Mouse (Mus musculus): ENCODE data around the gene Hmgcl. TPM values are rescaled to one million over a fixed set of nuclear protein-coding genes. Genes with fewer than 3 reads are reported as not detected.
A peak's percentile ranks its signal among the peaks of the same experiment; 100 is the strongest.

Gene Hmgcl
- polyA plus RNA-seq, 1 experiment: 27.9 TPM

DNA sequence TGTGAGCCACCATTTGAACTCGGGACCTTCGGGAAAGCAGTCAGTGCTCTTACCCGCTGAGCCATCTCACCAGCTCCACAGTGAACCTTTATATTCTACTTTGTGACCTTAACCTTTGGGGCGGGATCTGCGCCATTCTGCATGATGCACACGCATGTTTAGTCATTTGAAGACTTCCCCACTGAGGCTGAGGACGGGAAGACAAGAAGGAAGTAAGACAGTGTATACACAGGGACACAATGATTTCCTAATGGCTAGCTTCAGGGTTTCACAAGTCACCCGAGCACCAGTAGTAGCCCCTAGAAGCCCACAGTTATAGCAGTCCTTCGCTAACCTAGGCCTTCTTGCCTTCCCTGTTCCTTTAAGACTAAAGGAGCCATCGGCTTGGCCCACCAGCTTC is 542 bp upstream of the Hmgcl start:
- peaks cover 2% of the 10 kb centered on the region; the same call in 1 of the 2 replicates for H3K36me3 ChIP-seq (ENCODE audit: control insufficient read depth, insufficient read depth, low read length)
- no peak for DNase-seq (ENCODE audit: low read depth in 1 of 2, low spot score in 2 of 2)
- H3K4me3 ChIP-seq (ENCODE audit: extremely low read depth, insufficient read depth, insufficient read length): no peak overlapping the region; the same call in 1 of the 2 replicates
- H3K27me3 ChIP-seq (ENCODE audit: control insufficient read depth, insufficient read depth, low read length): no peaks in the 10 kb centered on the region
- 0 out of 2 replicates have a peak overlapping the region, but pooled peaks have one; percentile 9 for H3K27ac ChIP-seq (ENCODE audit: insufficient read depth, low read length)
- H3K4me1 ChIP-seq (ENCODE audit: control insufficient read depth, insufficient read depth, insufficient read length): no peaks in the 10 kb centered on the region; the same call in 1 of the 2 replicates
- TF ChIP-seq CTCF (IDR thresholded peaks at IDR 0.05; ENCODE audit: extremely low read depth, insufficient read depth, insufficient read length, insufficient replicate concordance) (no peak), POLR2A (IDR thresholded peaks at IDR 0.05; ENCODE audit: low read depth, low read length) (no peak)
- WGBS: 72% methylated on average over 10 of the region's 10 CpGs

DNA sequence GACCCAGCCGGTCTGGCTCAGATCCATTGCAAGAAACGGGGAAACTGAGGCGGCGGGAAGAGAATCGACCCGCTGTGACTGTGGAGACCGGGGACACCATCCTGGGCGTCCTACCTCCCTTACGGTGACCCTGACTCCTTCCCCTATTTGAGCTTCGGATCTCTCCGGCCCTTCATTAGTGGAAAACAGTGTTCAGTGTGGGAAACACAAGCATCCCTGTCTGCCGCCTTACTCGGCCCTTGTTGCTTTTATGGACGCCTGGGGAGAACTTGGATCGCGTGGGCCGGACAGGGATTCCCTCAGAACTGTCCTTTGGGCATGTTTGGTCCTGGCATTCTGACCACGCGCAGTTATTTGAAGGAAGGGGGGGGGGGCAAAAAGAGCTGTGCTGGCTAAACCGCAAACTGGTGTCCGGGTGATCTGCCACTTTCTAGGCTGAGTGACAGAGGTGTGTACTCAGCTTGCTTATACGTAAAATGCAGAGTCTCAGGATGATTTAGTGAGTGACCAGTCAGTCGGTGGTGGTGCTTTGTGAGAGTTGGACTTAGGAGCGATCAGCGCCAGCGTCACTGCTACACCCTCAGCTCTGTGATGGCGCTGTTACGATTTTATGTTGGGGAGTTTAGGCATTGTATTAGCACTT is 532 bp downstream of the Hmgcl start:
- H3K4me1 ChIP-seq (ENCODE audit: control insufficient read depth, insufficient read depth, insufficient read length): no peaks in the 10 kb centered on the region; the same call in 1 of the 2 replicates
- H3K27ac ChIP-seq (ENCODE audit: insufficient read depth, low read length): peak overlapping the region; percentile 24; the same call in 1 of the 2 replicates
- no peak for DNase-seq (ENCODE audit: low read depth in 1 of 2, low spot score in 2 of 2)
- TF ChIP-seq POLR2A (IDR thresholded peaks at IDR 0.05; ENCODE audit: low read depth, low read length) (no peak), CTCF (IDR thresholded peaks at IDR 0.05; ENCODE audit: extremely low read depth, insufficient read depth, insufficient read length, insufficient replicate concordance) (no peak)
- peaks cover 4% of the 10 kb centered on the region; the same call in 1 of the 2 replicates for H3K36me3 ChIP-seq (ENCODE audit: control insufficient read depth, insufficient read depth, low read length)
- under 1% methylated on average over 28 of the region's 28 CpGs for WGBS
- peak overlapping the region; percentile 82 for H3K4me3 ChIP-seq (ENCODE audit: extremely low read depth, insufficient read depth, insufficient read length)
- no peaks in the 10 kb centered on the region for H3K27me3 ChIP-seq (ENCODE audit: control insufficient read depth, insufficient read depth, low read length)

DNA sequence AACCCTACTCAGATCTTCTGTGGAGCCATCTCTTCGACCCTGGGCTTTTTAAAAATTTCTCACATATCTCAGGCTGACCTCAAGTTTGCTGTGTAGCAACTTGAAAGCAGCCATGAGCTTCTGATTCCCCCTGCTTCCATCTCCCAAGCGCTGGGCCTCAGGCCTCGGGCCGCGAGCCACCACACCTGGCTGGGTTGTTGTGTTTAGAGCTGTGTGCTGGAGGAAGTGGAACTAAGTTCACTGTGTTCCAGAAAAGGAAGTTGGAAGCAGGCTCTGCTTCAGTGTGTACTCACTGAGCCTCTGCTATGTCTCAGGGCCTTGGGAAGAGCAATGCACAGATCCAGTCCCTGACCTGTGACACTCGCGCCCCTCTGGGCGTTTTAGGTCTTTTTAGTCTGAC is 1.9 kb downstream of the Hmgcl start:
- TF ChIP-seq CTCF (IDR thresholded peaks at IDR 0.05; ENCODE audit: extremely low read depth, insufficient read depth, insufficient read length, insufficient replicate concordance) (no peak), POLR2A (IDR thresholded peaks at IDR 0.05; ENCODE audit: low read depth, low read length) (no peak)
- Histone ChIP-seq H3K36me3 (ENCODE audit: control insufficient read depth, insufficient read depth, low read length) (peaks cover 8% of the 10 kb centered on the region), H3K27ac (ENCODE audit: insufficient read depth, low read length) (no peak overlapping the region), H3K4me1 (ENCODE audit: control insufficient read depth, insufficient read depth, insufficient read length) (no peaks in the 10 kb centered on the region; the same call in 1 of the 2 replicates), H3K27me3 (ENCODE audit: control insufficient read depth, insufficient read depth, low read length) (no peaks in the 10 kb centered on the region), H3K4me3 (ENCODE audit: extremely low read depth, insufficient read depth, insufficient read length) (no peak overlapping the region)
- WGBS: 57% methylated on average over 8 of the region's 8 CpGs
- no peak for DNase-seq (ENCODE audit: low read depth in 1 of 2, low spot score in 2 of 2)

DNA sequence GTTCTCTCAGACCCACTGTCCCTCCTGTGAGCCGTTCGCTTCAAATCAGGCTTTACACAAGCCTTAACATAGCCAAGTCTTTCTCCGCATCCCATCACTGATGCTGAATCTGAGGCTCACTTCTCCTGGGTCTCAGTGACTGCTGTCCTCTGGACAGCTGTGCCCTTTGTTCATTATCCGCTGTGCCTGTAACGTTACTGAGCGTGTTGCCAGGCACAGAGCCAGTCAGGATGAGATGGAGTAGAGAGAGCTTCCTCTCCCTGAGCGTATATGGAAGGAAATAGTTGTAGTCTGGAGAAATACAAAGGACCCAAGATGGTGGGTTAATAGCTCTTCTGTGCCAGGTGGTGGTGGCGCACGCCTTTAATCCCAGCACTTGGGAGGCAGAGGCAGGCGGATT is 3.2 kb downstream of the Hmgcl start:
- H3K27ac ChIP-seq (ENCODE audit: insufficient read depth, low read length): no peak overlapping the region
- H3K36me3 ChIP-seq (ENCODE audit: control insufficient read depth, insufficient read depth, low read length): peaks cover 15% of the 10 kb centered on the region

DNA sequence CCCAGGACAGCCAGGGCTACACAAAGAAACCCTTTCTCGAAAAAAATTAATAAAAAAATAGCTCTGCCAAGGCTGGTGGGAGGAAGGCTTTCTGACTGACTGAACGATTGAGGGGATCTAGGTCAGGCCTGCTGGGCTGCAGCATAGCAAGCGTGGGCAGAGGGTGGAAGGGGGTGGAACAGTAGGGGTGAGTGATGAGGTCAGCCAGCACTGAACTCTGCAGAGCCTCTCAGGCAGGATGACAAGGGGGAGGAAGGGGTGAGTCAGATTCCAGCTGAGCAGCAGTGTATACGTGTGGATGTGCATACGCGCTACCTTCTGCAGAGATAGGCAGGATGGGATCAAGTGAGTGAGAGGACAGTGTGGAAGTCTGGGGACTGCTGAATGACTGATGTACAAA is 3.7 kb downstream of the Hmgcl start:
- Histone ChIP-seq H3K4me3 (ENCODE audit: extremely low read depth, insufficient read depth, insufficient read length) (no peak overlapping the region), H3K27me3 (ENCODE audit: control insufficient read depth, insufficient read depth, low read length) (no peaks in the 10 kb centered on the region), H3K27ac (ENCODE audit: insufficient read depth, low read length) (no peak overlapping the region), H3K36me3 (ENCODE audit: control insufficient read depth, insufficient read depth, low read length) (peaks cover 16% of the 10 kb centered on the region), H3K4me1 (ENCODE audit: control insufficient read depth, insufficient read depth, insufficient read length) (no peaks in the 10 kb centered on the region; the same call in 1 of the 2 replicates)
- no peak for TF ChIP-seq POLR2A (IDR thresholded peaks at IDR 0.05; ENCODE audit: low read depth, low read length)
- no peak for TF ChIP-seq CTCF (IDR thresholded peaks at IDR 0.05; ENCODE audit: extremely low read depth, insufficient read depth, insufficient read length, insufficient replicate concordance)
- DNase-seq (ENCODE audit: low read depth in 1 of 2, low spot score in 2 of 2): no peak
- 76% methylated on average over 6 of the region's 6 CpGs for WGBS

More for the DNA sequence above, 3.2 kb downstream of the Hmgcl start:
- H3K27me3 ChIP-seq (ENCODE audit: control insufficient read depth, insufficient read depth, low read length): no peaks in the 10 kb centered on the region
- TF ChIP-seq POLR2A (IDR thresholded peaks at IDR 0.05; ENCODE audit: low read depth, low read length): no peak
- no peak for TF ChIP-seq CTCF (IDR thresholded peaks at IDR 0.05; ENCODE audit: extremely low read depth, insufficient read depth, insufficient read length, insufficient replicate concordance)
- 94% methylated on average over 10 of the region's 10 CpGs for WGBS
- no peaks in the 10 kb centered on the region; the same call in 1 of the 2 replicates for H3K4me1 ChIP-seq (ENCODE audit: control insufficient read depth, insufficient read depth, insufficient read length)
- no peak for DNase-seq (ENCODE audit: low read depth in 1 of 2, low spot score in 2 of 2)
- no peak overlapping the region for H3K4me3 ChIP-seq (ENCODE audit: extremely low read depth, insufficient read depth, insufficient read length)

DNA sequence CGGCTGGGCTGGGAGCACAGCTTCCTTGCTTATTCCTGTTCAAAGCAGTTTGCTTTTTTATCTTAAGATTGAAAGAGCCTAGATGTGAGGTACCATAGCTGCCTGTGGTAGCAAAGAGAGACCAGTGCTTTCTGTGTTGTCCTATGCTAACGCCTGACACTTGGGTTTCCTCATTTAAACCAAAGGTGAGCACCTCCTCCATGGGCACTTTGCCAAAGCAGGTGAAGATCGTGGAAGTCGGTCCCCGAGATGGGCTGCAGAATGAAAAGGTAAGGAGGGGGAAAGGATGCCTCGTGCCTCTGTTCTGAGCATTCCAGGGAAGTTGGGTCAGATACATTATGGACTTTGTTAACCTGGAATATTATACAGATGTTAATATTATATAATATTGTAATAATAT is 4.1 kb downstream of the Hmgcl start:
- no peak overlapping the region for H3K4me3 ChIP-seq (ENCODE audit: extremely low read depth, insufficient read depth, insufficient read length)
- H3K27me3 ChIP-seq (ENCODE audit: control insufficient read depth, insufficient read depth, low read length): no peaks in the 10 kb centered on the region
- H3K4me1 ChIP-seq (ENCODE audit: control insufficient read depth, insufficient read depth, insufficient read length): no peaks in the 10 kb centered on the region; the same call in 1 of the 2 replicates
- TF ChIP-seq CTCF (IDR thresholded peaks at IDR 0.05; ENCODE audit: extremely low read depth, insufficient read depth, insufficient read length, insufficient replicate concordance) (no peak), POLR2A (IDR thresholded peaks at IDR 0.05; ENCODE audit: low read depth, low read length) (no peak)
- H3K27ac ChIP-seq (ENCODE audit: insufficient read depth, low read length): no peak overlapping the region
- DNase-seq (ENCODE audit: low read depth in 1 of 2, low spot score in 2 of 2): no peak
- 91% methylated on average over 6 of the region's 6 CpGs for WGBS
- peaks cover 17% of the 10 kb centered on the region for H3K36me3 ChIP-seq (ENCODE audit: control insufficient read depth, insufficient read depth, low read length)

- Histone ChIP-seq H3K4me3 (ENCODE audit: extremely low read depth, insufficient read depth, insufficient read length) (no peak overlapping the region), H3K27me3 (ENCODE audit: control insufficient read depth, insufficient read depth, low read length) (no peaks in the 10 kb centered on the region), H3K4me1 (ENCODE audit: control insufficient read depth, insufficient read depth, insufficient read length) (no peaks in the 10 kb centered on the region; the same call in 1 of the 2 replicates), H3K27ac (ENCODE audit: insufficient read depth, low read length) (no peak overlapping the region), H3K36me3 (ENCODE audit: control insufficient read depth, insufficient read depth, low read length) (peaks cover 25% of the 10 kb centered on the region)
- no peak for DNase-seq (ENCODE audit: low read depth in 1 of 2, low spot score in 2 of 2)
- TF ChIP-seq POLR2A (IDR thresholded peaks at IDR 0.05; ENCODE audit: low read depth, low read length): no peak
- no peak for TF ChIP-seq CTCF (IDR thresholded peaks at IDR 0.05; ENCODE audit: extremely low read depth, insufficient read depth, insufficient read length, insufficient replicate concordance)
- 96% methylated on average over 3 of the region's 3 CpGs for WGBS
Observed at GRCm38 (mm10) chr4:135951505-135951904, 5.3 kb downstream of the Hmgcl start.
